Mouse (Mus musculus): ENCODE measurements at regions not wholly inside any gene's neighbourhood (a gene's known extent, or its start where the extent isn't known, plus 50 kb on each side); places are given as distances from the start of the nearest gene placed in this dataset.

GRCm38 (mm10) chr13:81885879-81886278, 103.0 kb downstream of the Cetn3 start:
- TF ChIP-seq CTCF (IDR thresholded peaks at IDR 0.05; ENCODE audit: extremely low read depth, insufficient read depth, low read length), result no peak
- TF ChIP-seq POLR2A (IDR thresholded peaks at IDR 0.05; ENCODE audit: extremely low read depth, insufficient read depth, low read length), result no peak

Data from cortical plate, adult 2 months (tissue).